Mouse (Mus musculus) heart, postnatal 4 days (tissue): ENCODE results near the gene Odc1. TPM values are rescaled to one million over a fixed set of nuclear protein-coding genes. Genes with fewer than 3 reads are reported as not detected.
A peak's percentile ranks its signal among the peaks of the same experiment; 100 is the strongest.
"Not testable (repeated sequence)": the region's sequence is repeated elsewhere in the genome, so short reads cannot be mapped to it uniquely, and the experiment has no call there.

ENCODE experiments used
- DNase-seq: peaks from one replicate; pipeline ENCODE4 v3.0.0; 2021
- total RNA-seq, 2 experiments: library from RNA; stranded (reverse); gene quantifications; 2 replicates each; pipeline ENCODE4 v1.2.3; 2021

Gene Odc1
- 100 to 1,000 TPM; 158 to 160 TPM for total RNA-seq

- DNase-seq, result peak; percentile 99
Measured at GRCm38 (mm10) chr12:17544209-17545106, at the start of gene Odc1. TSS of gene Odc1 (plus strand) at chr12:17544794.

GRCm38 (mm10) chr12:17494809-17495208, 49.8 kb upstream of the Odc1 start:
- DNase-seq, result peak; percentile 2

- peak; percentile 77 for DNase-seq
Measured at GRCm38 (mm10) chr12:17495858-17496451, 48.6 kb upstream of the Odc1 start.

GRCm38 (mm10) chr12:17505620-17506074, 38.9 kb upstream of the Odc1 start:
- no peak for DNase-seq

GRCm38 (mm10) chr12:17506117-17506993, 38.2 kb upstream of the Odc1 start:
- DNase-seq, result no peak

GRCm38 (mm10) chr12:17506994-17507542, 37.5 kb upstream of the Odc1 start:
- peak; percentile 56 for DNase-seq

- no peak for DNase-seq
Measured at GRCm38 (mm10) chr12:17509310-17509709, 35.3 kb upstream of the Odc1 start.

- DNase-seq, result peak; percentile 57
Measured at GRCm38 (mm10) chr12:17510158-17510557, 34.4 kb upstream of the Odc1 start.

- no peak for DNase-seq
Measured at GRCm38 (mm10) chr12:17511019-17511418, 33.6 kb upstream of the Odc1 start.

GRCm38 (mm10) chr12:17529180-17529579, 15.4 kb upstream of the Odc1 start:
- no peak for DNase-seq

GRCm38 (mm10) chr12:17529726-17530125, 14.9 kb upstream of the Odc1 start:
- DNase-seq, result no peak

- DNase-seq, result no peak
Measured at GRCm38 (mm10) chr12:17530825-17531224, 13.8 kb upstream of the Odc1 start.

- DNase-seq, result no peak
Measured at GRCm38 (mm10) chr12:17536222-17536621, 8.4 kb upstream of the Odc1 start.

- no peak for DNase-seq
Measured at GRCm38 (mm10) chr12:17537147-17537546, 7.4 kb upstream of the Odc1 start.

GRCm38 (mm10) chr12:17538087-17538486, 6.5 kb upstream of the Odc1 start:
- no peak for DNase-seq

GRCm38 (mm10) chr12:17539041-17539440, 5.6 kb upstream of the Odc1 start:
- no peak for DNase-seq

GRCm38 (mm10) chr12:17540040-17540552, 4.5 kb upstream of the Odc1 start:
- no peak for DNase-seq

- peak; percentile 70 for DNase-seq
Measured at GRCm38 (mm10) chr12:17545107-17545571, 545 bp downstream of the Odc1 start.

GRCm38 (mm10) chr12:17545884-17546283, 1.3 kb downstream of the Odc1 start:
- DNase-seq, result no peak

GRCm38 (mm10) chr12:17547552-17547951, 3.0 kb downstream of the Odc1 start:
- DNase-seq, result not testable (repeated sequence)

- no peak for DNase-seq
Measured at GRCm38 (mm10) chr12:17548505-17548904, 3.9 kb downstream of the Odc1 start.

- DNase-seq, result not testable (repeated sequence)
Measured at GRCm38 (mm10) chr12:17549421-17549820, 4.8 kb downstream of the Odc1 start.
